Mouse (Mus musculus) MEL (cell line): ENCODE results near the gene Cited2. TPM values are rescaled to one million over a fixed set of nuclear protein-coding genes. Genes with fewer than 3 reads are reported as not detected.

Experiments
- DNase-seq: peaks from one replicate; pipeline ENCODE4 v3.0.0; 2011; ENCODE audit warnings: low read depth, low spot score
- H3K27ac ChIP-seq: 2 replicates; pipeline ENCODE4 v1.5.1; 2012; ENCODE audit warnings: low read depth, mild to moderate bottlenecking, control low read depth, low read length, moderate library complexity; ENCODE audit not compliant: control insufficient read depth
- H3K27me3 ChIP-seq, 2 experiments: fragments of 150-350 bp in 1 of 2; sonication (generic) in 1 of 2; 2 replicates each; pipeline ENCODE4 v1.6.1; 2012; ENCODE audit warnings: low read length in 2 of 2, mild to moderate bottlenecking in 2 of 2, improper control_type of control experiment in 1 of 2, moderate library complexity in 1 of 2; ENCODE audit not compliant: insufficient read depth in 2 of 2, control insufficient read depth in 1 of 2
- H3K36me3 ChIP-seq, 2 experiments: 2 replicates each; pipeline ENCODE4 v1.6.1; 2012 to 2014; ENCODE audit warnings: low read length in 2 of 2, improper control_type of control experiment in 1 of 2, inconsistent platforms in 1 of 2, mild to moderate bottlenecking in 1 of 2; ENCODE audit not compliant: insufficient read depth in 2 of 2, control insufficient read depth in 1 of 2
- H3K4me1 ChIP-seq, 2 experiments: fragments of 150-350 bp in 1 of 2; sonication (generic) in 1 of 2; 2 replicates each; pipeline ENCODE4 v1.6.1; 2012; ENCODE audit warnings: low read length in 2 of 2, improper control_type of control experiment in 1 of 2, mild to moderate bottlenecking in 1 of 2; ENCODE audit not compliant: insufficient read depth in 2 of 2, control insufficient read depth in 1 of 2
- H3K4me3 ChIP-seq, 2 experiments: fragments of 150-350 bp in 1 of 2; sonication (generic) in 1 of 2; 2 replicates each; pipeline ENCODE4 v1.5.1; 2012; ENCODE audit warnings: low read depth in 2 of 2, low read length in 2 of 2, mild to moderate bottlenecking in 2 of 2, moderate library complexity in 2 of 2, control low read depth in 1 of 2, improper control_type of control experiment in 1 of 2; ENCODE audit not compliant: control insufficient read depth in 1 of 2, insufficient read depth in 1 of 2
- H3K79me2 ChIP-seq: 2 replicates; pipeline ENCODE4 v1.6.1; 2012; ENCODE audit warnings: mild to moderate bottlenecking, low read length, moderate library complexity; ENCODE audit not compliant: control insufficient read depth, poor library complexity, insufficient read depth
- H3K9ac ChIP-seq: 2 replicates; pipeline ENCODE4 v1.6.1; 2012; ENCODE audit warnings: low read depth, mild to moderate bottlenecking, control low read depth, low read length, moderate library complexity; ENCODE audit not compliant: control insufficient read depth, poor library complexity, severe bottlenecking
- H3K9me3 ChIP-seq: fragments of 150-350 bp; sonication (generic); replicated peaks from 2 replicates; pipeline ENCODE4 v1.6.1; 2012; ENCODE audit warnings: mild to moderate bottlenecking, low read length, improper control_type of control experiment, moderate library complexity; ENCODE audit not compliant: insufficient read depth
- BHLHE40 ChIP-seq: IDR thresholded peaks from 2 replicates; pipeline ENCODE4 v1.6.1; 2012; ENCODE audit warnings: low read depth, mild to moderate bottlenecking, inconsistent platforms, low read length, improper control_type of control experiment, borderline replicate concordance
- CHD1 ChIP-seq: IDR thresholded peaks from 2 replicates; pipeline ENCODE4 v1.6.1; 2012; ENCODE audit warnings: low read depth, mild to moderate bottlenecking, inconsistent platforms, low read length, improper control_type of control experiment
- EP300 ChIP-seq, 2 experiments: IDR thresholded peaks; 2 replicates each; pipeline ENCODE4 v1.6.1; 2011; ENCODE audit warnings: improper control_type of control experiment in 2 of 2, low read length in 2 of 2, low read depth in 1 of 2, mild to moderate bottlenecking in 1 of 2
- GABPA ChIP-seq: IDR thresholded peaks from 2 replicates; pipeline ENCODE4 v1.6.1; 2012; ENCODE audit warnings: low read depth, mild to moderate bottlenecking, inconsistent platforms, low read length, improper control_type of control experiment, moderate library complexity
- MAX ChIP-seq: IDR thresholded peaks from 2 replicates; pipeline ENCODE4 v1.6.1; 2011; ENCODE audit warnings: low read length, improper control_type of control experiment
- MXI1 ChIP-seq: IDR thresholded peaks from 2 replicates; pipeline ENCODE4 v1.6.1; 2011; ENCODE audit warnings: mild to moderate bottlenecking, low read depth, low read length, improper control_type of control experiment
- NELFE ChIP-seq: IDR thresholded peaks from 2 replicates; pipeline ENCODE4 v1.6.1; 2011; ENCODE audit warnings: low read depth, low read length, improper control_type of control experiment
- RAD21 ChIP-seq: IDR thresholded peaks from 2 replicates; pipeline ENCODE4 v1.6.1; 2011; ENCODE audit warnings: mild to moderate bottlenecking, low read depth, low read length, improper control_type of control experiment
- SMC3 ChIP-seq: IDR thresholded peaks from 2 replicates; pipeline ENCODE4 v1.6.1; 2011; ENCODE audit warnings: low read depth, low read length, improper control_type of control experiment
- TAL1 ChIP-seq: IDR thresholded peaks from 2 replicates; pipeline ENCODE4 v1.6.1; 2012; ENCODE audit warnings: mild to moderate bottlenecking, inconsistent platforms, low read length, moderate library complexity, mixed read lengths
- UBTF ChIP-seq: IDR thresholded peaks from 2 replicates; pipeline ENCODE4 v1.6.1; 2012; ENCODE audit warnings: low read depth, mild to moderate bottlenecking, inconsistent platforms, low read length, improper control_type of control experiment, moderate library complexity, borderline replicate concordance; ENCODE audit not compliant: insufficient read depth
- USF1 ChIP-seq: IDR thresholded peaks from 2 replicates; pipeline ENCODE4 v1.6.1; 2014; ENCODE audit warnings: low read depth, mild to moderate bottlenecking, inconsistent platforms, low read length, improper control_type of control experiment, moderate library complexity
- USF2 ChIP-seq, 2 experiments: IDR thresholded peaks; 2 replicates each; pipeline ENCODE4 v1.6.1; 2011 to 2012; ENCODE audit warnings: improper control_type of control experiment in 2 of 2, low read length in 2 of 2, borderline replicate concordance in 1 of 2, inconsistent platforms in 1 of 2, low read depth in 1 of 2, mild to moderate bottlenecking in 1 of 2; ENCODE audit not compliant: insufficient read depth in 1 of 2
- ZC3H11A ChIP-seq: IDR thresholded peaks from 2 replicates; pipeline ENCODE4 v1.6.1; 2012; ENCODE audit warnings: low read depth, mild to moderate bottlenecking, inconsistent platforms, low read length, improper control_type of control experiment
- ZKSCAN1 ChIP-seq: IDR thresholded peaks from 2 replicates; pipeline ENCODE4 v1.6.1; 2012; ENCODE audit warnings: low read depth, mild to moderate bottlenecking, inconsistent platforms, low read length, improper control_type of control experiment, moderate library complexity
- polyA plus RNA-seq, 2 experiments: library from polyadenylated mRNA; stranded (reverse) in 1 of 2; unstranded in 1 of 2; fragments of >175 nt in 1 of 2; fragments of >200 nt in 1 of 2; gene quantifications; 2 replicates each; pipeline versions ENCODE4 v1.2.1 to v1.2.4; 2012; ENCODE audit warnings: low replicate concordance in 2 of 2, low read depth in 1 of 2; ENCODE audit not compliant: insufficient read length in 2 of 2, insufficient read depth in 1 of 2, missing spikeins in 1 of 2
- total RNA-seq: library from RNA; depleted of rRNA; stranded (reverse); fragments of 300-350 nt; gene quantifications from 2 replicates; pipeline ENCODE4 v1.2.3, GENCODE M21; 2012

The Cited2 gene
- total and polyA plus RNA-seq, 3 experiments: 2.3 to 13.1 TPM; not detected in 1

DNA sequence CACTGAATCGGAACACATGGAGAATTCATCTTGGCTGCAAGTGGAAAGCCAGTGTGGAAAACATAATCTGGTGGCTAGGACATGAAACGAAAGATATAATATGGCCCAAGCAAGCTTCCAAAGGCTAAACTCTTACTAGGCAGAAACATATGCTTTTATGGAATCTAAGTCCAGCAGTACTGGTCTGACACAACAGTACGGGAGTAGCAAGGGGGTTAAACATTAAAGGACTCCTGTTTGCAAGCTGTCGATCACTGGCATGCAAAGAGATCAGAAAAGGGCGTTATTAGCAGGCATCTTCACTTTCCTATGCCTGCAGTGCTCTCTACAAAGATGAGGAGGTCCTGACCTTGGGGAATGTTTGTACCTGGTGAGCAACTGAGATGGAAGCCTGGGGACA, 48.6 kb upstream of the Cited2 start (continued):
- no peak for TF ChIP-seq BHLHE40

- no peaks in the 10 kb centered on the region for H3K79me2 ChIP-seq
- no peak for DNase-seq
- H3K9me3 ChIP-seq: no peaks in the 10 kb centered on the region
- no peaks in the 10 kb centered on the region for H3K27me3 ChIP-seq
- H3K36me3 ChIP-seq: peaks cover 0 to 2% of the 10 kb centered on the region in 2 experiments; a peak in 1 of 4 replicates
- H3K27ac ChIP-seq: no peak overlapping the region
- no peak for TF ChIP-seq UBTF
- TF ChIP-seq ZC3H11A: no peak
- TF ChIP-seq MXI1: no peak
- TF ChIP-seq EP300 (IDR thresholded peaks at IDR 0.05; ENCODE audit: low read depth in 1 of 2, low read length in 2 of 2): no peak
- TF ChIP-seq USF1: no peak
- no peak for TF ChIP-seq MAX
- no peak for TF ChIP-seq SMC3
- TF ChIP-seq GABPA: no peak
- no peak overlapping the region for H3K9ac ChIP-seq
- no peak overlapping the region for H3K4me3 ChIP-seq
- H3K4me1 ChIP-seq: peaks cover 0 to 3% of the 10 kb centered on the region in 2 experiments; a peak in 2 of 4 replicates
Measured at GRCm38 (mm10) chr10:17674869-17675268, 48.1 kb upstream of the Cited2 start.

DNA sequence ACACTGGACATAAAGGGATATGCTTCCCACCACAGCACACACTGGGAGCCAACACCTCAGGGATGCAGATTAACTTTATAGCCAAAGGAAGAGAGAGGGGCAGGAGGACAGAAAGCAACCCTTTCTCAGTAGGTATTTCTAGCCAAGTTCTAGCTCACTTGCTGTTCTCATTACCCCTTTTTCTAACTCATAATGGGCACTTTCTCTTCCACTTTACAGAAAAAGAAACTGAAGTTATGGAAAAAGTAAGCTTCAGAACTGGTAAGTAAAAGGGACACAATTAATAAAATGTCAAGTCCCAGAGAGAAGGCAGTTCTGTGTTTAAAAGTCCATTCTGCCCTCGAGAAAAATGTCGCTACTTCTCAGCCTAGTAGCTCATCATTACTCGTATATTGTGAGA, 46.6 kb upstream of the Cited2 start:
- Histone ChIP-seq H3K9ac (no peak overlapping the region), H3K79me2 (no peaks in the 10 kb centered on the region), H3K27me3 (no peaks in the 10 kb centered on the region), H3K27ac (no peak overlapping the region), H3K36me3 (peaks cover 0 to 2% of the 10 kb centered on the region in 2 experiments; a peak in 1 of 4 replicates), H3K4me1 (peaks cover 0 to 3% of the 10 kb centered on the region in 2 experiments; a peak in 2 of 4 replicates), H3K9me3 (no peaks in the 10 kb centered on the region), H3K4me3 (no peak overlapping the region)
- no peak for DNase-seq
- no peak for TF ChIP-seq USF2 (IDR thresholded peaks at IDR 0.05; ENCODE audit: borderline replicate concordance in 1 of 2, insufficient read depth in 1 of 2, low read depth in 1 of 2, low read length in 2 of 2)
- no peak for TF ChIP-seq RAD21
- TF ChIP-seq UBTF: no peak
- no peak for TF ChIP-seq ZKSCAN1
- no peak for TF ChIP-seq TAL1
- no peak for TF ChIP-seq CHD1
- no peak for TF ChIP-seq GABPA
- TF ChIP-seq NELFE: no peak
